Mouse (Mus musculus): ENCODE results near the gene Prkg1.

DNA sequence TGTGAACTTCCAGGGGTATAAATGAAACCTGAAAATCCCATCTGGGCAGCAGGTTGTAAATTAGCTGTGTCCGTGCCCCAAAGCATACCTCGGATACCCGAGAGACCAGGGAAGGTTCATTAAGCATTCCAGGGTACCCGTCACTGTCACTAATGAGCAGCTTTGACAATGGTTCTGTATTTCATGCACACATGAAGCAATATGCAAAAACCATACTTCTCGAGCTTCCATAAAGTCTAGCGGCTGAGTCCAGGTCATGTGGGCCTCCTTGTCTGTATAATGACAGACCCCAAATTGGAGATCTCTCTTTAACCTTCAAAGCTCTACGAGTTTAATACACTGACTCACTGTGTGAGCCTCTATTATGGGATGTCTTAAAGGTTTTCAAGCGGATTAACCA, 1088.5 kb downstream of the Prkg1 start:
- no peak for TF ChIP-seq CTCF (IDR thresholded peaks at IDR 0.05)
- TF ChIP-seq POLR2A (IDR thresholded peaks at IDR 0.05; ENCODE audit: insufficient read depth, low read depth, low read length) = no peak
